Mouse (Mus musculus) heart, embryonic 11.5 days (tissue): ENCODE measurements around the gene Akap6. TPM values are rescaled to one million over a fixed set of nuclear protein-coding genes. Genes with fewer than 3 reads are reported as not detected.

Experiments used
- ATAC-seq: fragments of 200-750 bp; cut with Nextera tagmentation; replicated peaks from 2 replicates; pipeline ENCODE4 v1.8.0; 2017; ENCODE audit warnings: moderate library complexity; ENCODE audit not compliant: insufficient number of reproducible peaks, low FRiP score, low TSS enrichment
- H3K27ac ChIP-seq: fragments of 300-500 bp; sonication (generic); 2 replicates; pipeline ENCODE4 v1.5.1; 2014; ENCODE audit warnings: mild to moderate bottlenecking, low read depth, low read length
- H3K27me3 ChIP-seq: fragments of 300-500 bp; sonication (generic); 2 replicates; pipeline ENCODE4 v1.6.1; 2014; ENCODE audit warnings: mild to moderate bottlenecking, low read length, mixed read lengths; ENCODE audit not compliant: control insufficient read depth, insufficient read depth
- H3K36me3 ChIP-seq: fragments of 300-500 bp; sonication (generic); 2 replicates; pipeline ENCODE4 v1.6.1; 2014; ENCODE audit warnings: mild to moderate bottlenecking, low read length, moderate library complexity, mixed read lengths; ENCODE audit not compliant: control insufficient read depth, insufficient read depth
- H3K4me1 ChIP-seq: fragments of 300-500 bp; sonication (generic); 2 replicates; pipeline ENCODE4 v1.6.1; 2014; ENCODE audit warnings: low read length; ENCODE audit not compliant: control insufficient read depth, insufficient read depth
- H3K4me2 ChIP-seq: fragments of 300-500 bp; sonication (generic); 2 replicates; pipeline ENCODE4 v1.6.1; 2014; ENCODE audit warnings: mild to moderate bottlenecking, moderate library complexity
- H3K4me3 ChIP-seq: fragments of 300-500 bp; sonication (generic); 2 replicates; pipeline ENCODE4 v1.5.1; 2014; ENCODE audit warnings: low read depth, low read length
- H3K9ac ChIP-seq: fragments of 300-500 bp; sonication (generic); 2 replicates; pipeline ENCODE4 v1.6.1; 2014; ENCODE audit warnings: mild to moderate bottlenecking, low read depth, low read length, moderate library complexity
- H3K9me3 ChIP-seq: fragments of 300-500 bp; sonication (generic); replicated peaks from 2 replicates; pipeline ENCODE4 v1.6.1; 2016; ENCODE audit warnings: low read length; ENCODE audit not compliant: control insufficient read depth
- WGBS: fragments of 180-500 bp; shearing (Covaris S2); extraction: QIAGEN DNeasy Blood & Tissue Kit; methylation state at CpG from one replicate; pipeline ENCODE4 v1.1.7; 2014; ENCODE audit not compliant: insufficient replicate concordance; 5-methylcytosine and 5-hydroxymethylcytosine counted together
- polyA plus RNA-seq: library from polyadenylated mRNA; unstranded; fragments of >200 nt; fragmentation: Nextera tagmentation; extraction: Ambion mirVana; gene quantifications from 2 replicates; pipeline ENCODE4 v1.2.1, GENCODE M21; 2014

The Akap6 gene
- polyA plus RNA-seq, 1 experiment from 2014 or later: 6.7 TPM

DNA sequence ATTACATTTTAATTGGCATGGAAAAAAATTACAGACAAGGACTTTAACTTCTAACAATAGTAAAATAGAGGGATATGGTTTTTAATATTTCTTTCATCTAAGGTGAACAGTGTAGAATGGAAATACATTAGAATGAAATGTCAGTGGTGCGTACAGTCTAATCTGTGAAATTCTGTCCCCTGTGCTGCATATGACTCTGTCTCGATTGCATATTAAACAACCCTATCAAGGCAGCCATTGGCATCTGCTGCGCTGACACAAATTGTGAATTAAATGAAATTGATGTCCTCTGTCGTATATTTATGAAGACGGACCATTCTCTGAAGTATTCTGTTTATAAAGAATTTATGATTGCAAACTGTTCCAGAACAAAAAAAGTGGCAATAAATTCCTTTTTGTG lies 371.7 kb downstream of the Akap6 start:
- whole genome bisulfite sequencing: 89% methylated on average over 5 of the region's 5 CpGs
- no peak overlapping the region for H3K27ac ChIP-seq
- H3K27me3 ChIP-seq: no peaks in the 10 kb centered on the region
- H3K4me2 ChIP-seq: no peak overlapping the region
- no peaks in the 10 kb centered on the region for H3K4me1 ChIP-seq
- no peak for ATAC-seq
- H3K36me3 ChIP-seq: no peaks in the 10 kb centered on the region
- H3K9ac ChIP-seq: no peak overlapping the region
- no peaks in the 10 kb centered on the region for H3K9me3 ChIP-seq
- no peak overlapping the region for H3K4me3 ChIP-seq

- 84% methylated on average over 3 of the region's 3 CpGs for WGBS
- H3K36me3 ChIP-seq: no peaks in the 10 kb centered on the region
- H3K9ac ChIP-seq: no peak overlapping the region
- H3K4me2 ChIP-seq: no peak overlapping the region
- no peak overlapping the region for H3K4me3 ChIP-seq
- no peaks in the 10 kb centered on the region for H3K4me1 ChIP-seq
- no peak for ATAC-seq
- H3K27me3 ChIP-seq: no peaks in the 10 kb centered on the region
- H3K9me3 ChIP-seq: no peaks in the 10 kb centered on the region
- no peak overlapping the region for H3K27ac ChIP-seq
Observed at GRCm38 (mm10) chr12:53076595-53077400, 377.6 kb downstream of the Akap6 start.

DNA sequence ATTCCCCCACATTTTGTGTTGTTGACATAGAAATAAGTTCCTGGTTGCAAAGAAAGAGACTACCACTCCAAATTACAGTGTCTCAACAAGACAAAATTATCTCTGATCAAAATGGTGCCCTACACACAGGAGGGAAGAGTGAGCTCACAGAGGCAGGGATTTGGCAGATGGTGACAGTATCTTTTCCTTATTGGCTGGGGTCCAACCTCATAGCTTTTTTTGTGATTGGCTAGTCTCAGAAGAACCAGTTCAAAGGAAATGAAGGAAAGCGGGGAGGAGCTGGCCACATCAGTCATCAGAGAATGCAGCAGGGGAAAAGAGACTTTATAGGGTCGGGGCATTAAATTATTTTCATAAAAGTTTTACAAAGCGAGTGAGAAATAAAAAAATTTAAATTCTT lies 386.6 kb downstream of the Akap6 start:
- Histone ChIP-seq H3K9me3 (no peaks in the 10 kb centered on the region), H3K36me3 (no peaks in the 10 kb centered on the region), H3K4me2 (no peak overlapping the region), H3K27me3 (no peaks in the 10 kb centered on the region), H3K4me1 (no peaks in the 10 kb centered on the region), H3K4me3 (no peak overlapping the region), H3K27ac (no peak overlapping the region), H3K9ac (no peak overlapping the region)
- ATAC-seq: no peak
- WGBS: 75% methylated on average over 3 of the region's 3 CpGs

- no peak overlapping the region for H3K4me3 ChIP-seq
- WGBS: 88% methylated on average over 10 of the region's 10 CpGs
- H3K27me3 ChIP-seq: no peaks in the 10 kb centered on the region
- H3K9ac ChIP-seq: no peak overlapping the region
- no peaks in the 10 kb centered on the region for H3K36me3 ChIP-seq
- H3K9me3 ChIP-seq: no peaks in the 10 kb centered on the region
- no peak for ATAC-seq
- H3K4me1 ChIP-seq: no peaks in the 10 kb centered on the region
- H3K4me2 ChIP-seq: no peak overlapping the region
- no peak overlapping the region for H3K27ac ChIP-seq
Observed at GRCm38 (mm10) chr12:53112276-53112675, 413.1 kb downstream of the Akap6 start.

DNA sequence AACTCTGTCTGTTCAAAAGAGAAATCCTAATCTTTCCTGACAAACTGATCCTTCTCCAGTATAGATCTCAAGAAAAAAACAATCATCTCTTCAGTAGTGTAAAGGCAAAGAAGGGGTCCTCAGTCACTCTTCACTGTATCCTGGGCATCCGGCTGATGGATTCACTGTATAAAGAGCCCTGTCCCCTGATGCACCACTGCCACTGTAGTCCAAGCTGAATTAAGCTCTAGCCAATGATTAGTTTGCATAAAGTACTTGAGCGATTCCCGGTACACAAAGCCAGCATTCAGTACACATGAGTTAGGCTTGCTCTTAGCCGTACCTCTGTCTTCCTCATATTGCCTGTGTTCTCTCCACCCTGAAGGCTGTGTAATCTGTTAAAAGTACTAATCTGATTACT lies 420.2 kb downstream of the Akap6 start:
- Histone ChIP-seq H3K36me3 (no peaks in the 10 kb centered on the region), H3K4me2 (no peak overlapping the region)
- 45% methylated on average over 4 of the region's 4 CpGs for WGBS

GRCm38 (mm10) chr12:53124131-53124530 lies 424.9 kb downstream of the Akap6 start:
- H3K27ac ChIP-seq: no peak overlapping the region
- no peak for ATAC-seq
- no peaks in the 10 kb centered on the region for H3K4me1 ChIP-seq
- H3K4me3 ChIP-seq: no peak overlapping the region
- H3K9me3 ChIP-seq: no peaks in the 10 kb centered on the region
- no peaks in the 10 kb centered on the region for H3K27me3 ChIP-seq
- no peak overlapping the region for H3K4me2 ChIP-seq
- WGBS: 68% methylated on average over 7 of the region's 7 CpGs
- no peak overlapping the region for H3K9ac ChIP-seq
- no peaks in the 10 kb centered on the region for H3K36me3 ChIP-seq

More for the DNA sequence above, 420.2 kb downstream of the Akap6 start:
- Histone ChIP-seq H3K27me3 (no peaks in the 10 kb centered on the region), H3K9me3 (no peaks in the 10 kb centered on the region), H3K4me1 (no peaks in the 10 kb centered on the region), H3K27ac (no peak overlapping the region), H3K9ac (no peak overlapping the region), H3K4me3 (no peak overlapping the region)
- no peak for ATAC-seq

- no peaks in the 10 kb centered on the region for H3K36me3 ChIP-seq
- no peak for ATAC-seq
- no peak overlapping the region for H3K27ac ChIP-seq
- H3K9ac ChIP-seq: no peak overlapping the region
- no peaks in the 10 kb centered on the region for H3K4me1 ChIP-seq
- H3K4me3 ChIP-seq: no peak overlapping the region
- 57% methylated on average over 1 of the region's 1 CpGs for WGBS
- no peak overlapping the region for H3K4me2 ChIP-seq
- no peaks in the 10 kb centered on the region for H3K9me3 ChIP-seq
- H3K27me3 ChIP-seq: no peaks in the 10 kb centered on the region
Observed at GRCm38 (mm10) chr12:53124696-53125095, 425.5 kb downstream of the Akap6 start.

DNA sequence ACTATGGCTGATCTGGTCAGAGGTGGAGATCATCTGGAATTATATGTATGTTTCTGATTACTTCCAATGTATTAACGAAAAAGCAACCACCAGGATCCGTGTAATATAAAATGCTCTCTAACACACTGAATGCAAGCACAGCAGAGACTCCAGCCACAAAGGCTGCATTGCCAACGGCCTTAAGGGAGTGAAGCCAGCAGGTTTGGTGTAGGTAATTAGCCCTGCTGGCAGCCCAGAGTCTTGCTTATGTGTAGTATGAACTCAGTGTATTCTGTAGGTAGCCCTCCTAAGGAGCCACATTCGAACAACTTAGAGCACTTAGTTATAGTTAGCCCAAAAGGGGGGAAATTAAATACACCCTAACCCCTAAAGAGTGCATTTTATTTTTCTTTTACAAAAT lies 426.1 kb downstream of the Akap6 start:
- Histone ChIP-seq H3K27ac (no peak overlapping the region), H3K4me2 (no peak overlapping the region), H3K36me3 (no peaks in the 10 kb centered on the region), H3K9ac (no peak overlapping the region), H3K27me3 (no peaks in the 10 kb centered on the region), H3K9me3 (no peaks in the 10 kb centered on the region), H3K4me3 (no peak overlapping the region), H3K4me1 (no peaks in the 10 kb centered on the region)
- 76% methylated on average over 4 of the region's 4 CpGs for WGBS
- no peak for ATAC-seq

- Histone ChIP-seq H3K9ac (no peak overlapping the region), H3K4me2 (no peak overlapping the region), H3K36me3 (no peaks in the 10 kb centered on the region), H3K27me3 (no peaks in the 10 kb centered on the region), H3K9me3 (no peaks in the 10 kb centered on the region), H3K4me1 (no peaks in the 10 kb centered on the region), H3K27ac (no peak overlapping the region), H3K4me3 (no peak overlapping the region)
- WGBS: 71% methylated on average over 2 of the region's 2 CpGs
- no peak for ATAC-seq
Observed at GRCm38 (mm10) chr12:53134196-53134595, 435.0 kb downstream of the Akap6 start.
